Mouse (Mus musculus) myocyte (in vitro differentiated cells): ENCODE measurements around the gene Fmo4. TPM values are rescaled to one million over a fixed set of nuclear protein-coding genes. Genes with fewer than 3 reads are reported as not detected.
"Not testable (repeated sequence)": the region's sequence is repeated elsewhere in the genome, so short reads cannot be mapped to it uniquely, and the experiment has no call there.

Source experiments
- H3K27me3 ChIP-seq: one replicate; pipeline ENCODE4 v1.6.1; 2011; ENCODE audit not compliant: control insufficient read depth, insufficient read depth, insufficient read length
- H3K36me3 ChIP-seq: one replicate; pipeline ENCODE4 v1.6.1; 2011; ENCODE audit not compliant: control insufficient read depth, insufficient read depth
- H3K4me2 ChIP-seq: one replicate; pipeline ENCODE4 v1.6.1; 2011; ENCODE audit warnings: low read depth, control low read depth
- H3K4me3 ChIP-seq: one replicate; pipeline ENCODE4 v1.5.1; 2011; ENCODE audit warnings: mild to moderate bottlenecking, control low read depth, moderate library complexity
- H3K79me2 ChIP-seq: one replicate; pipeline ENCODE4 v1.6.1; 2011; ENCODE audit not compliant: control insufficient read depth, insufficient read depth
- H3ac ChIP-seq: one replicate; pipeline ENCODE4 v1.6.1; 2011; ENCODE audit not compliant: control insufficient read depth, insufficient read length
- CEBPB ChIP-seq: IDR thresholded peaks from 2 replicates; pipeline ENCODE4 v1.6.1; 2011; ENCODE audit warnings: mild to moderate bottlenecking, moderate library complexity; ENCODE audit not compliant: poor library complexity, insufficient read depth, severe bottlenecking
- E2F4 ChIP-seq: IDR thresholded peaks from one replicate; pipeline ENCODE4 v1.6.1; 2011; ENCODE audit warnings: mild to moderate bottlenecking, control low read depth, moderate library complexity; ENCODE audit not compliant: insufficient read depth
- MAX ChIP-seq: IDR thresholded peaks from one replicate; pipeline ENCODE4 v1.6.1; 2011; ENCODE audit warnings: low read depth, mild to moderate bottlenecking, control low read depth
- MYOD1 ChIP-seq, 3 experiments: IDR thresholded peaks; one replicate each; pipeline ENCODE4 v1.6.1; 2011; ENCODE audit warnings: control low read depth in 2 of 3, low read depth in 2 of 3, mild to moderate bottlenecking in 2 of 3, moderate library complexity in 1 of 3; ENCODE audit not compliant: insufficient read length in 2 of 3, control insufficient read depth in 1 of 3
- MYOG ChIP-seq, 3 experiments: IDR thresholded peaks; one replicate each; pipeline ENCODE4 v1.6.1; 2011; ENCODE audit warnings: control low read depth in 2 of 3, low read depth in 2 of 3, mild to moderate bottlenecking in 2 of 3; ENCODE audit not compliant: insufficient read length in 2 of 3, control insufficient read depth in 1 of 3, insufficient read depth in 1 of 3
- POLR2A ChIP-seq: IDR thresholded peaks from one replicate; pipeline ENCODE4 v1.6.1; 2011; ENCODE audit warnings: low read depth, mild to moderate bottlenecking, control low read depth, moderate library complexity; ENCODE audit not compliant: insufficient read length
- POLR2AphosphoS2 ChIP-seq: IDR thresholded peaks from one replicate; pipeline ENCODE4 v1.6.1; 2011; ENCODE audit warnings: low read depth, control low read depth; ENCODE audit not compliant: insufficient read length
- REST ChIP-seq: IDR thresholded peaks from one replicate; pipeline ENCODE4 v1.6.1; 2011; ENCODE audit warnings: mild to moderate bottlenecking, control low read depth, moderate library complexity; ENCODE audit not compliant: insufficient read depth, insufficient read length
- SRF ChIP-seq: IDR thresholded peaks from one replicate; pipeline ENCODE4 v1.6.1; 2011; ENCODE audit warnings: low read depth; ENCODE audit not compliant: control insufficient read depth, insufficient read length
- TCF12 ChIP-seq: IDR thresholded peaks from one replicate; pipeline ENCODE4 v1.6.1; 2011; ENCODE audit warnings: mild to moderate bottlenecking, control low read depth; ENCODE audit not compliant: poor library complexity, insufficient read depth, severe bottlenecking
- TCF3 ChIP-seq: IDR thresholded peaks from one replicate; pipeline ENCODE4 v1.6.1; 2011; ENCODE audit warnings: low read depth, control low read depth; ENCODE audit not compliant: insufficient read length
- USF1 ChIP-seq: IDR thresholded peaks from one replicate; pipeline ENCODE4 v1.6.1; 2011; ENCODE audit warnings: low read depth, mild to moderate bottlenecking, control low read depth, moderate library complexity
- polyA plus RNA-seq: library from polyadenylated mRNA; unstranded; fragments of >200 nt; fragmentation: generic; extraction: Trizol; gene quantifications from one replicate; pipeline ENCODE4 v1.2.1, GENCODE M21; 2012; ENCODE audit warnings: missing spikeins

Fmo4 gene
- polyA plus RNA-seq, 1 experiment = not detected

DNA sequence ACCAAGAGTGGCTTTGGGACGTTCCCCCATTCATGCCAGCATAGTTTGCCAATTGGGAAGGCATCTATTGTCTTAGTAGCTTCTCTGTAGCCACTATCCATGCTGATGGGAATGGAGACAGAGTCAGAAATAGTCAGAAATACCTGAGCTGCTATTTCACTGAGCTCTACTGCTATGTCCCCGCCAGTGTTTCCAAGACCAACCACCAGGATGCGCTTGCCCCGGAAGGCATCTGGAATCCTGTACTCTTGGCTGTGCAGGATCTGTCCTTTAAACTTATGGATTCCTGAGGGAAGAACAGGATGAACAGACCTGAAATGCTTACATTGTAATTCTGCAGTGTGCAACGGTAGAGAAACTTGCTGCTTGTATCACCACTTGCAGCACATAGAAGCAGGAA is 8.8 kb downstream of the Fmo4 start:
- no peak for TF ChIP-seq CEBPB
- no peak for TF ChIP-seq POLR2AphosphoS2
- no peak for TF ChIP-seq USF1
- no peak for TF ChIP-seq MYOD1 (IDR thresholded peaks at IDR 0.05; ENCODE audit: control insufficient read depth in 1 of 3, insufficient read length in 2 of 3, low read depth in 2 of 3)
- TF ChIP-seq MAX = no peak
- TF ChIP-seq MYOG (IDR thresholded peaks at IDR 0.05; ENCODE audit: control insufficient read depth in 1 of 3, insufficient read depth in 1 of 3, insufficient read length in 2 of 3, low read depth in 2 of 3) = no peak
- TF ChIP-seq SRF = no peak
- TF ChIP-seq E2F4 = no peak
- TF ChIP-seq POLR2A = no peak
- no peak for TF ChIP-seq TCF12
- no peak for TF ChIP-seq TCF3
- no peak for TF ChIP-seq REST
- H3K36me3 ChIP-seq = no peaks in the 10 kb centered on the region
- H3ac ChIP-seq = no peak overlapping the region
- H3K27me3 ChIP-seq = no peaks in the 10 kb centered on the region
- no peak overlapping the region for H3K4me3 ChIP-seq
- no peaks in the 10 kb centered on the region for H3K79me2 ChIP-seq
- no peak overlapping the region for H3K4me2 ChIP-seq

DNA sequence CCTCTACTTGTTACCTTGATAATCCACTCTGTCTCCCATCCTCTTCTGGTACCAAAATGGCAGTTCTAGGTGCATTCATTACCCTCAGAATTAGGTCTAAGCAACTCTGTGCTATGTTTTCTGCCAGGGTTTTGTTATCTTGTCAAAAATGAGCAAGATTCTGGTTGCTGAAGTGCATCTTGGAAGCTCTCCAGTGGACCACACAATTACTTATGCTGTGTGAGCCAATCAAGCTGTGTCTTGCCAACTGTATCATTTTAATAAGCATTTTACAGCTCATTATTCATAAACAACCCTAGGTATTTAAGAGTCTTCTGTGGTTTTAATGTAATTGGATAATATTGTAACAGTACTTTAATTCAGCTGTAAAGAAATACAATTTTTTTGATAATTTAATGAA is 17.3 kb downstream of the Fmo4 start:
- H3K27me3 ChIP-seq = no peaks in the 10 kb centered on the region
- TF ChIP-seq MYOD1 (IDR thresholded peaks at IDR 0.05; ENCODE audit: control insufficient read depth in 1 of 3, insufficient read length in 2 of 3, low read depth in 2 of 3) (no peak), REST (no peak), E2F4 (no peak), MAX (no peak), TCF3 (no peak), MYOG (IDR thresholded peaks at IDR 0.05; ENCODE audit: control insufficient read depth in 1 of 3, insufficient read depth in 1 of 3, insufficient read length in 2 of 3, low read depth in 2 of 3) (no peak), TCF12 (no peak), SRF (no peak), USF1 (no peak), CEBPB (no peak), POLR2A (no peak), POLR2AphosphoS2 (no peak)
- H3ac ChIP-seq = no peak overlapping the region
- H3K4me2 ChIP-seq = no peak overlapping the region
- no peak overlapping the region for H3K4me3 ChIP-seq
- H3K79me2 ChIP-seq = no peaks in the 10 kb centered on the region
- no peaks in the 10 kb centered on the region for H3K36me3 ChIP-seq

DNA sequence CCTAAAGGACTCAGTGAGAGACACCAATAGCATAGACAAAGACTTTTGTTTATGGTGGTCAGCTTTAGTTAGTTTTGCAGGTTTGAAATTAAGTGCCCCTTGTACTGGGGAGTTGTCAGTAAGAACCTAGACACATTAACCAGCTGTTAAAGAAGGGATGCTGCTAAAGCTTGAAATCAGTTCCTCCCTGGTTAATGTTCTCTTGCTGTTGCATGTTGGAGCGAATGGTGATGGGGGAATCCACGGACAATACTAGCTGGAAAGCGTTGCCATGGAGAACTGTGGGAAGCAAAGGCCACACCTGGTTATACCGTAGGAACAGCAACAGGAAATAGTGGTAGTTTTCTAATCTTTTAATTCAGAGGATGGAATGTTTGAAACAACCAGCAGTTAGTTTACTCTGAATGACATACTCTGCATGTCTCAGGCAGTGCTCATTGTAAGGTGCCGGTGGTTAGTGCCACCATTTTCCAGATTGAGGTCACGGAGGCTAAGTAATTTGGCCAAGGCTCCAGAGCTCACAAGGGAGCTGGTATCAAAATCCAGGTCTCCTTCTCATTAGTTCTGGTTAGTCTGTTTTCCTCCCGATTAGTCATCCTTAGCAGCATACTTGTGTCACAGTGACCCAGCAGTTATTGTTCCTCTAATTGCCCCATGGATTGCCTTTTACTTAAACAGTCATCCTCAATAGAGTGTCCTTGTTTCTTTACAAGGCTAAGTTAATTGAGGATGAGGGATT is 21.3 kb downstream of the Fmo4 start:
- H3ac ChIP-seq = no peak overlapping the region
- H3K4me2 ChIP-seq = no peak overlapping the region
- no peak for TF ChIP-seq E2F4
- no peak for TF ChIP-seq POLR2AphosphoS2
- no peak for TF ChIP-seq MYOG (IDR thresholded peaks at IDR 0.05; ENCODE audit: control insufficient read depth in 1 of 3, insufficient read depth in 1 of 3, insufficient read length in 2 of 3, low read depth in 2 of 3)
- TF ChIP-seq USF1 = no peak
- TF ChIP-seq SRF = no peak
- no peak for TF ChIP-seq CEBPB
- TF ChIP-seq TCF12 = no peak
- no peak for TF ChIP-seq MYOD1 (IDR thresholded peaks at IDR 0.05; ENCODE audit: control insufficient read depth in 1 of 3, insufficient read length in 2 of 3, low read depth in 2 of 3)
- TF ChIP-seq REST = no peak
- no peak for TF ChIP-seq MAX
- TF ChIP-seq POLR2A = no peak
- TF ChIP-seq TCF3 = no peak
- H3K4me3 ChIP-seq = no peak overlapping the region
- H3K36me3 ChIP-seq = no peaks in the 10 kb centered on the region
- no peaks in the 10 kb centered on the region for H3K79me2 ChIP-seq
- no peaks in the 10 kb centered on the region for H3K27me3 ChIP-seq

DNA sequence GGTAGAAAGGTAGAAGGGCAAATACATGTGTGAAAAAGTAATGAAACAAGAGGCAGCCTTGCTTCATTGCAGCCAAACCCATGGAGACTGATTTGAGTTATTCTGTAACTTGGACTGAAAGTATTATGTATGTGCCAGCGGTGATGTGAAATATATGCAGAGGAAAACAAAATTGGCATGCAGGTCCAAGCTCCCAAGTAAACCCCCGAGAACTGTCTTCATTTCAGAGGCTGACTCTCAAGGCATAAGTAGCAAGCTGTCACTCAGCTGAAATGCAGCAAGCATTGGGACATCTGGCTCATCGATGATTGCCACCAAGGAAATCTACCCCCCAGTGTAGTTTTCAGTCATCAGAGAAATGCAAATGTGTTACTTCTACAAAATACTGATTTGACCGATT is 28.6 kb downstream of the Fmo4 start:
- H3ac ChIP-seq = no peak overlapping the region
- no peak overlapping the region for H3K4me2 ChIP-seq
- H3K36me3 ChIP-seq = no peaks in the 10 kb centered on the region
- no peaks in the 10 kb centered on the region for H3K79me2 ChIP-seq
- no peak for TF ChIP-seq USF1
- H3K27me3 ChIP-seq = no peaks in the 10 kb centered on the region
- H3K4me3 ChIP-seq = no peak overlapping the region

DNA sequence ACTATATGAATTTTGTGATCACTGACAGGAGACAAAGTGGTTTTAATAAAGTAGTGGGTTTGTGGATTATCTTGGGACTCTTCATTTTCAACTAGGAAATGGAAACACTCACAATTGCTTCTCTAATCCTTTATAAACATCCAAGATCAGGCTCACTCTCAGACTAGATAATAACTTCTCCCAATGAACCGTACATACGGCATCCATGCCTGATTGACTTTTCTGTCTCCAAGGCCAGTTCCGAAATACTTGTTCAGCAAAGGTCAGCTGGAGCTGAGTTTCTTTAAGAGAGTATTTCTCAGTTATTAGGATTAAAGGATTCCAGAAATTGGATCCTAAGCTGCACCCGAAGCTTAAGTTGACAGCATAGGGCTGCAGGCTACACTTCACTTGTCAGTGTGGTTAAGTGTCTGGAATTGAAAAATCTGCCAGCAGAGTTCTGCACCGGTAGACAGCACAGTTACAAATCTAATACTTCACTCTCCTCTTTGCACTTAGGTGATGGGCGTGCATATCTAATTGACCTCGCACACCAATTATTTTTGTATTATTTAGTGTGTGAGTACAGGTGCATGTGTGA is 30.0 kb downstream of the Fmo4 start:
- Histone ChIP-seq H3K4me3 (no peak overlapping the region), H3ac (no peak overlapping the region), H3K27me3 (no peaks in the 10 kb centered on the region), H3K36me3 (no peaks in the 10 kb centered on the region), H3K4me2 (no peak overlapping the region), H3K79me2 (no peaks in the 10 kb centered on the region)
- no peak for TF ChIP-seq MYOD1 (IDR thresholded peaks at IDR 0.05; ENCODE audit: control insufficient read depth in 1 of 3, insufficient read length in 2 of 3, low read depth in 2 of 3)
- no peak for TF ChIP-seq E2F4
- no peak for TF ChIP-seq POLR2AphosphoS2
- no peak for TF ChIP-seq TCF12
- no peak for TF ChIP-seq REST
- TF ChIP-seq POLR2A = no peak
- TF ChIP-seq MYOG (IDR thresholded peaks at IDR 0.05; ENCODE audit: control insufficient read depth in 1 of 3, insufficient read depth in 1 of 3, insufficient read length in 2 of 3, low read depth in 2 of 3) = no peak
- TF ChIP-seq SRF = no peak
- no peak for TF ChIP-seq USF1
- TF ChIP-seq TCF3 = no peak
- no peak for TF ChIP-seq CEBPB
- TF ChIP-seq MAX = no peak

DNA sequence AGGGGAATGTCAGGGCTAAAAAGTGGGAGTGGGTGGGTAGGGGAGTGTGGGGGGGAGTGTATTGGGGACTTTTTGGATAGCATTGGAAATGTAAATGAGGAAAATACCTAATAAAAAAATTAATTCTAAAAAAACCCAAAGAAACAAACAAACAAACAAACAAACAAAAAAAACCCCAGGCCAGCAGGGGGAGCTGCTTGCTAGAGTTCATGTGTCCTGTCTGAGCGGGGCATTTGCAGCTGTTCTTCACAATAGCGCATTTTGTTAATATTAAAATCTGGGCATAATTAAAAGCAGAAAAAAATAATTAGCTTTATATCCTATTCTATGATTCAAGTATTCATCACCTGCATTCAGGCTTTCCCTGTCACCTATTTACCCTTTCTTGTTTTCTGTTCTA is 32.7 kb downstream of the Fmo4 start:
- H3K36me3 ChIP-seq, H3ac ChIP-seq, H3K4me2 ChIP-seq, H3K79me2 ChIP-seq, H3K4me3 ChIP-seq, H3K27me3 ChIP-seq: not testable (repeated sequence)
